Mouse (Mus musculus): ENCODE measurements around the gene Tnfrsf11a.

GRCm38 (mm10) chr1:105752196-105752595 lies 28.3 kb upstream of the Tnfrsf11a start:
- TF ChIP-seq CTCF (IDR thresholded peaks at IDR 0.05; ENCODE audit: low read depth) (no peak), EP300 (IDR thresholded peaks at IDR 0.05; ENCODE audit: low read depth) (no peak)
